Mouse (Mus musculus) midbrain, embryonic 12.5 days (tissue): Measurements from ENCODE around the gene Nid2. TPM values are rescaled to one million over a fixed set of nuclear protein-coding genes. Genes with fewer than 3 reads are reported as not detected.
A peak's percentile ranks its signal among the peaks of the same experiment; 100 is the strongest.

Experiments used
- ATAC-seq: fragments of 200-750 bp; cut with Nextera tagmentation; 2 replicates; pipeline ENCODE4 v1.8.0; 2017; ENCODE audit warnings: low read depth, moderate TSS enrichment, moderate library complexity; ENCODE audit not compliant: low FRiP score
- H3K27ac ChIP-seq: fragments of 300-500 bp; sonication (generic); replicated peaks from 2 replicates; pipeline ENCODE4 v1.5.1; 2016; ENCODE audit warnings: mild to moderate bottlenecking
- H3K27me3 ChIP-seq: fragments of 300-500 bp; sonication (generic); 2 replicates; pipeline ENCODE4 v1.6.1; 2016; ENCODE audit warnings: mild to moderate bottlenecking
- H3K36me3 ChIP-seq: fragments of 300-500 bp; sonication (generic); 2 replicates; pipeline ENCODE4 v1.6.1; 2016
- H3K4me1 ChIP-seq: fragments of 300-500 bp; sonication (generic); 2 replicates; pipeline ENCODE4 v1.6.1; 2016
- H3K4me2 ChIP-seq: fragments of 300-500 bp; sonication (generic); replicated peaks from 2 replicates; pipeline ENCODE4 v1.6.1; 2016; ENCODE audit warnings: mild to moderate bottlenecking, moderate library complexity
- H3K4me3 ChIP-seq: fragments of 300-500 bp; sonication (generic); 2 replicates; pipeline ENCODE4 v1.5.1; 2016; ENCODE audit warnings: mild to moderate bottlenecking
- H3K9ac ChIP-seq: fragments of 300-500 bp; sonication (generic); replicated peaks from 2 replicates; pipeline ENCODE4 v1.6.1; 2016; ENCODE audit warnings: mild to moderate bottlenecking, moderate library complexity
- H3K9me3 ChIP-seq: fragments of 300-500 bp; sonication (generic); 2 replicates; pipeline ENCODE4 v1.6.1; 2016; ENCODE audit warnings: mild to moderate bottlenecking
- WGBS: fragments of 180-500 bp; shearing (Covaris S2); methylation state at CpG from one replicate; pipeline ENCODE4 v1.1.7; 2016; 5-methylcytosine and 5-hydroxymethylcytosine counted together
- polyA plus RNA-seq: library from polyadenylated mRNA; unstranded; fragments of >200 nt; fragmentation: Nextera tagmentation; extraction: Ambion mirVana; gene quantifications from 2 replicates; pipeline ENCODE4 v1.2.1, GENCODE M21; 2016

Gene Nid2
- polyA plus RNA-seq, 1 experiment from 2014 or later: 60.8 TPM

DNA sequence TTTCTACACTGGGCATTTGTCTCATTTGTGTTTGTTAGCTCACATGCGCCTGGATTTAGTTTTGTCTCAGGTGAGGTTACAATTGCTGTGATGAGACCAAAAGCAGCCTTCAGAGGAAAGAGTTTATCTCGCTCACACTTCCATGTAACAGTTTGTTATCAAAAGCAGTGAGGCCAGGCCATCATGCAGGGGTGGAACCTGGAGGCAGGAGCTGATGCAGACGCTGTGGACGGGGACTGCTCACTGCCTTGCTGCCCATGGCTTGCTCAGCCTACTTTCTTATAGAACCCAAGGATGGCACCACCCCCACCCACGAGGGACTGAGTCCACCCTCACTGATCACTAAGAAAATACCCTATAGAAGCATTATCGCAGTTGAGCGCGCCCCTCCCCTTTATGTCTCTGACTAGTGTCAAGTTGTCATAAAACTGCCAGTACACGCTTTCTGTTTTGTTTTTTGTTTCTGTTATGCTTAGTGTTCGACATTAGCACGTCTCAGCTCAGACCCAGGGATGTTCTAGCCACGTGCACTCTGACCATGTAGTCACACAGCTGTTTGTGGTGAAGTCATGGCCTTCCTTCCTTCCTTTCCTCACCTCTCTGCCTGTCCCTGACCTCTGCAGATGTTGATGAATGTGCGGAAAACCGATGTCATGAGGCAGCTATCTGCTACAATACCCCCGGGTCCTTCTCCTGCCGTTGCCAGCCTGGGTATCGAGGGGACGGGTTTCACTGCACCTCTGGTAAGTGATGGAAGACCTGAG is 45.7 kb downstream of the Nid2 start:
- Histone ChIP-seq H3K27me3 (no peaks in the 10 kb centered on the region), H3K4me3 (no peak overlapping the region), H3K9me3 (no peaks in the 10 kb centered on the region), H3K4me2 (no peak overlapping the region), H3K36me3 (no peaks in the 10 kb centered on the region), H3K4me1 (no peaks in the 10 kb centered on the region), H3K27ac (no peak overlapping the region), H3K9ac (no peak overlapping the region)
- no peak for ATAC-seq
- WGBS: 85% methylated on average over 18 of the region's 18 CpGs

DNA sequence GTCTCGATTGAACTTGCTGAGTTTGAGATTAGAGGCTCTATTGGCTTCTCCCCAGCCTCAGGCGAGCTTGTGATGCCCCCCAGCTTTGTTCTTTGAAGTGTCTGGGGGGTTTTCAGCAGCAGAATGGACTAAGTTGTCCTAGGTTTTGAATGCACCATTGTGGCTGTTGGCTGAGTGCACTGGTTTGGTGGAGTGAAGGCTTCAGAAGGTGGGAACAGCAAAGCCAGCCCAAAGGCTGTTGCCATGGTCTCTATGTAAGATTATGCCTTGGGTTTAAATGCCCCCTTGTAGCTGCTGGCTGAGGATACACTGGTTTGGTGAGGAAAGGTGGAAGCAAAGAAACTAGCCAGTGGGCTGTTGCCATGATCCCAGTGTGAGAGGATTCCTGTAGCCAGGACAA is 49.4 kb downstream of the Nid2 start:
- WGBS: 68% methylated on average over 2 of the region's 2 CpGs
- no peak for ATAC-seq

GRCm38 (mm10) chr14:19801474-19802215 is 50.6 kb downstream of the Nid2 start:
- H3K4me1 ChIP-seq: peaks cover 8% of the 10 kb centered on the region; the same call in 1 of the 2 replicates
- no peaks in the 10 kb centered on the region for H3K9me3 ChIP-seq
- H3K27ac ChIP-seq: no peak overlapping the region
- H3K36me3 ChIP-seq: no peaks in the 10 kb centered on the region
- H3K4me2 ChIP-seq: no peak overlapping the region
- no peaks in the 10 kb centered on the region for H3K27me3 ChIP-seq
- WGBS: 90% methylated on average over 8 of the region's 8 CpGs
- H3K9ac ChIP-seq: no peak overlapping the region
- ATAC-seq: no peak
- H3K4me3 ChIP-seq: no peak overlapping the region

More for the DNA sequence above, 49.4 kb downstream of the Nid2 start:
- no peaks in the 10 kb centered on the region for H3K36me3 ChIP-seq
- no peak overlapping the region for H3K4me2 ChIP-seq
- H3K9me3 ChIP-seq: no peaks in the 10 kb centered on the region
- H3K4me3 ChIP-seq: no peak overlapping the region
- H3K27me3 ChIP-seq: no peaks in the 10 kb centered on the region
- no peak overlapping the region for H3K27ac ChIP-seq
- peaks cover 8% of the 10 kb centered on the region; the same call in 1 of the 2 replicates for H3K4me1 ChIP-seq
- H3K9ac ChIP-seq: no peak overlapping the region

- H3K4me1 ChIP-seq: peaks cover 8% of the 10 kb centered on the region; the same call in 1 of the 2 replicates
- no peak overlapping the region for H3K4me2 ChIP-seq
- no peaks in the 10 kb centered on the region for H3K9me3 ChIP-seq
- ATAC-seq: no peak
- no peak overlapping the region for H3K9ac ChIP-seq
- H3K36me3 ChIP-seq: no peaks in the 10 kb centered on the region
- no peak overlapping the region for H3K4me3 ChIP-seq
- H3K27me3 ChIP-seq: no peaks in the 10 kb centered on the region
- no peak overlapping the region for H3K27ac ChIP-seq
- WGBS: 54% methylated on average over 4 of the region's 4 CpGs
Observed at GRCm38 (mm10) chr14:19803222-19803621, 52.2 kb downstream of the Nid2 start.

GRCm38 (mm10) chr14:19803623-19804022 is 52.6 kb downstream of the Nid2 start:
- Histone ChIP-seq H3K4me1 (peaks cover 8% of the 10 kb centered on the region; the same call in 1 of the 2 replicates), H3K27ac (no peak overlapping the region), H3K4me3 (no peak overlapping the region), H3K4me2 (no peak overlapping the region), H3K27me3 (no peaks in the 10 kb centered on the region), H3K9ac (no peak overlapping the region), H3K9me3 (no peaks in the 10 kb centered on the region), H3K36me3 (no peaks in the 10 kb centered on the region)
- 0 out of 2 replicates have a peak, but pooled peaks have one; percentile 23 for ATAC-seq
- 37% methylated on average over 10 of the region's 10 CpGs for WGBS

DNA sequence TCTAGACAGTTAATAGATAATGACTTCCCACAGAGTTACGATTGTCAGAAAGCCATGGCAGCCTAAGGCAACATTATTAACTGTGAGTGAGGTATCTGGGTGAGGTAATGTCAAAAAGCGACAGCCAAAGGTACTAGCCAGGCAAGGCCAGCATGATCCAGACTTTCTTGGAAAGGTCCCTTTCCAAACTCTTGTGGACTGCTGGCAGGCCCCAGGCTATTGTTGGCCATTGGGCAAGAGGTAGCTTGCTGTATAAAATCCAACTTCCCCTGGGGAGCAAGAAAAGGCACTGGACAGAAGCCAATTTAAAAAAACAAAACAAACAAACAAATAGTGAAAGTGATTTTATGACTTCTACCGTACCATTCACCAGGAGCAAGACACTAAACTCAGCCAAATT is 56.3 kb downstream of the Nid2 start:
- Histone ChIP-seq H3K9ac (no peak overlapping the region), H3K9me3 (no peaks in the 10 kb centered on the region), H3K4me1 (peaks cover 8% of the 10 kb centered on the region; the same call in 1 of the 2 replicates), H3K27ac (no peak overlapping the region), H3K4me2 (no peak overlapping the region), H3K4me3 (no peak overlapping the region), H3K36me3 (peaks cover 20% of the 10 kb centered on the region), H3K27me3 (no peaks in the 10 kb centered on the region)
- WGBS: 92% methylated on average over 3 of the region's 3 CpGs
- no peak for ATAC-seq

DNA sequence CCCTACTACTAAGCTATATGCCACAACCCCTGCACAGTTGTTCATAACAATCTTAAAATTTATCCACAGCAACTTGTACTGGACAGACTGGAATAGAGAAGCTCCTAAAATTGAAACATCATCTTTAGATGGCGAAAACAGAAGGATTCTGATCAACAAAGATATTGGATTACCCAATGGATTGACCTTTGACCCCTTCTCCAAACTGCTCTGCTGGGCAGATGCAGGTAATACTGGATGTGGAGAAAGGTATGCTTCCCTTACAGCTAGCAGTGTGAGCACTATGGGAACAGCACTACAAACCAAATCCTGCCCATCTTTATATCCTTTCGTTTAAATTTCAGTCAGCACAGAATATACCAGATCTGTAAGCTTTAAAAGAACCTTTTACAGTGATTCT is 56.8 kb downstream of the Nid2 start:
- peaks cover 25% of the 10 kb centered on the region for H3K36me3 ChIP-seq
- ATAC-seq: no peak
- H3K9ac ChIP-seq: no peak overlapping the region
- H3K9me3 ChIP-seq: no peaks in the 10 kb centered on the region
- H3K27ac ChIP-seq: no peak overlapping the region
- no peaks in the 10 kb centered on the region for H3K27me3 ChIP-seq
- H3K4me1 ChIP-seq: peaks cover 8% of the 10 kb centered on the region; the same call in 1 of the 2 replicates
- H3K4me3 ChIP-seq: no peak overlapping the region
- 89% methylated on average over 2 of the region's 2 CpGs for WGBS
- no peak overlapping the region for H3K4me2 ChIP-seq

- no peak overlapping the region for H3K27ac ChIP-seq
Observed at GRCm38 (mm10) chr14:19809934-19810333, 58.9 kb downstream of the Nid2 start.

GRCm38 (mm10) chr14:19813061-19813460 is 62.0 kb downstream of the Nid2 start:
- H3K9me3 ChIP-seq: no peaks in the 10 kb centered on the region
- H3K27ac ChIP-seq: no peak overlapping the region
- no peak overlapping the region for H3K9ac ChIP-seq
- WGBS: 93% methylated on average over 2 of the region's 2 CpGs
- H3K36me3 ChIP-seq: peaks cover 66% of the 10 kb centered on the region
- no peaks in the 10 kb centered on the region for H3K4me1 ChIP-seq
- H3K4me2 ChIP-seq: no peak overlapping the region
- no peak for ATAC-seq
- no peaks in the 10 kb centered on the region for H3K27me3 ChIP-seq
- no peak overlapping the region for H3K4me3 ChIP-seq

More at GRCm38 (mm10) chr14:19809934-19810333, 58.9 kb downstream of the Nid2 start:
- Histone ChIP-seq H3K36me3 (peaks cover 43% of the 10 kb centered on the region), H3K9me3 (no peaks in the 10 kb centered on the region), H3K4me2 (no peak overlapping the region), H3K4me1 (no peaks in the 10 kb centered on the region), H3K27me3 (no peaks in the 10 kb centered on the region), H3K4me3 (no peak overlapping the region), H3K9ac (no peak overlapping the region)
- no peak for ATAC-seq
- 86% methylated on average over 10 of the region's 10 CpGs for WGBS

DNA sequence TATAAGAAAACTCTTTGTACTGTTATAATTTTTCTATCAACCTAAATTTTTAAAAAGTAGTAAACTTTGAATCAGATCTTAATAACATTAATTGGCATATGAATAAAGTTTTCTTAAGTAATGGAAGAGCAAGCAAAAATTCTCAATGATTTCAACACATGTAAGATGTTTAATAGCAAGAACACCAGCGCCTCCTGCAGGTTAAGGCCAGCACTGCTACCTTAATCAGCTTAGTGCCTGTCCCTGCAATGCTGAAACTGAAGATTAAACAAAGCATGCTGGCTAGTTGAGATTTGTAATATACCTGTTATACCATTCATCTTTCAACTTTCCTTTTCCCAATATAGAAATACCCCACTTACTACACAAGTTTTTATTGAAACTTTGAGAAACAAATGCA is 66.9 kb downstream of the Nid2 start:
- Histone ChIP-seq H3K27me3 (no peaks in the 10 kb centered on the region), H3K9ac (no peak overlapping the region), H3K4me2 (no peak overlapping the region), H3K27ac (no peak overlapping the region), H3K4me3 (no peak overlapping the region), H3K9me3 (0 out of 2 replicates have a peak, but pooled peaks cover 3% of the 10 kb centered on the region), H3K4me1 (peaks cover 6% of the 10 kb centered on the region), H3K36me3 (peaks cover 65% of the 10 kb centered on the region)
- 10% methylated on average over 1 of the region's 1 CpGs for WGBS
- no peak for ATAC-seq

GRCm38 (mm10) chr14:19821686-19822085 is 70.6 kb downstream of the Nid2 start:
- peaks cover 28% of the 10 kb centered on the region for H3K4me1 ChIP-seq
- 0 out of 2 replicates have a peak, but pooled peaks cover 3% of the 10 kb centered on the region for H3K9me3 ChIP-seq
- H3K27ac ChIP-seq: no peak overlapping the region
- no peak for ATAC-seq
- WGBS: 94% methylated on average over 5 of the region's 5 CpGs
- no peak overlapping the region for H3K4me3 ChIP-seq
- H3K27me3 ChIP-seq: no peaks in the 10 kb centered on the region
- no peak overlapping the region for H3K9ac ChIP-seq
- H3K36me3 ChIP-seq: peaks cover 31% of the 10 kb centered on the region
- no peak overlapping the region for H3K4me2 ChIP-seq
